Mouse (Mus musculus): ENCODE data around the gene Aatf.

The Aatf gene

GRCm38 (mm10) chr11:84521751-84522299, 8.5 kb upstream of the Aatf start:
- peak; percentile 64 for DNase-seq

DNA sequence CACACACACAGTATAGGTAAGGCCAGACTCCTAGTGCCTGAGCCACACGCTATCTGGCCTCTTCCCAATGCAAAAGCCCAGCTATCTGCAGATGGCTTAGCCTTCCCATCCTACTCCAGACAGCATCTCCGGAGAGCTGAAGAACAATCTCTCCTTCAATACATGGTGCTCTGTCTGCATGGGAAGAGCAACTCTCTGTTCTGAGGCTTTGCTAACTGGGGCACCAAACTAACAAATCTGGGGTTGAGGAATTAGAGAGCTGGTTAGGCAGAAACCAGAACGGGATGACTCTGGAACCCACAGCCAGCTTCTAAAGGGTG, 7.7 kb upstream of the Aatf start:
- no peak for DNase-seq

- no peak for DNase-seq
Measured at GRCm38 (mm10) chr11:84520269-84521070, 7.1 kb upstream of the Aatf start.

- peak; percentile 55 for DNase-seq
Measured at GRCm38 (mm10) chr11:84519576-84520268, 6.4 kb upstream of the Aatf start.

GRCm38 (mm10) chr11:84519036-84519435, 5.7 kb upstream of the Aatf start:
- no peak for DNase-seq

GRCm38 (mm10) chr11:84518261-84518660, 4.9 kb upstream of the Aatf start:
- no peak for DNase-seq

- DNase-seq, result no peak
Measured at GRCm38 (mm10) chr11:84517431-84517830, 4.1 kb upstream of the Aatf start.

DNA sequence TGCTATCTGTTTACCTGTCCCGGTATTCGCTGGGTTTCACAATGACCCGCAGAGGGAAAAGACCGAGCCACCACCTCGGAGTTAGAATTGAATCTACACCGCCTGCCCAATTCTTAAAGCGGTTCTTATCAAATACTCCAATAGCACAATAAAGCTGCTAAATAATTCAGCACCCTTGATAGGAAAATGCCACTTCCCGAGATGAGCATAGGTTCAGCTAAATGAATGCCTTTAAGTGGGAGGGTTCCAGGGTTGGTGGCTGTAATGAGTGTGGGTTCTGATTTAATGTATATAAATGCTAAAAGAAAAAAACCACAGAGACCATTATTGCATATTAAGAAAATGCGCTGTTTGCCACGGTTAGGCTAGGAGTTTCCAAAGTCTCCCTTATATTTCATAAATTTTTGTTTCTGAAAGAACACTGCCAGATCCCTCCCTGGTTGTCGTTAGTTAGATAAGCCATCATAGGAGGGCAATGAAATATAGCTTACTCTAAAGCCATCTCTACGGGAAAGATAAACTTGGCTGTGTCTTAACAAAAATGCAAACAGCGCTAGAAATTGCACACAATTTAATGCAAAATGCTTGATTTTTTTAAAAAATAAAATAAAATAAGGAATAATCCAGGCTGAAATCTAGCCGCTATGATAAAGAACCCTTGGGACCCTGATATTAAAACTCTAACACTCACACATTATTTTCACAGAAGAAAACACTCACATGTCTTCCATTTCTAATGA, 3.3 kb upstream of the Aatf start:
- DNase-seq, result no peak

- peak; percentile 45 for DNase-seq
Measured at GRCm38 (mm10) chr11:84512031-84512430, 1.3 kb downstream of the Aatf start.

- DNase-seq, result no peak
Measured at GRCm38 (mm10) chr11:84504296-84504695, 9.0 kb downstream of the Aatf start.

GRCm38 (mm10) chr11:84497944-84498343, 15.4 kb downstream of the Aatf start:
- peak; percentile 51 for DNase-seq

DNA sequence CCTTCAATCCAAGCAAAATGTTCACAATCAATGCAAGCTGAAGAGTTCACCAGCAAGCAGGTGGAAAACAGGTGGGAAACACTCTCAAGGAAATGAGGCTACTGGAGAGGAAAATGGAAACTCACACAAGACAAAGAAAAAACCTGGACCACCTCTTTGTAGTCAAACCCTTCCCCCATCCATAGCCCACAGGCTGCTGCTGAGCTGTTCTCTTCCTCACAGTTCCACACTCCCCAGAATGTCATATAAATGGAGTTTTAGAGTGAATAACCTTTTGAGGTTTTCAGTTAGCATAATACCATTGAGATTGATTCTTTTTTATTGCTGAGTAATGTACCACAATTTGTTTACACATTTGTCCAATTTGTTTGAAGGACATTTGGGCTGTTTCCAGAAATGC, 16.4 kb downstream of the Aatf start:
- no peak for DNase-seq

DNA sequence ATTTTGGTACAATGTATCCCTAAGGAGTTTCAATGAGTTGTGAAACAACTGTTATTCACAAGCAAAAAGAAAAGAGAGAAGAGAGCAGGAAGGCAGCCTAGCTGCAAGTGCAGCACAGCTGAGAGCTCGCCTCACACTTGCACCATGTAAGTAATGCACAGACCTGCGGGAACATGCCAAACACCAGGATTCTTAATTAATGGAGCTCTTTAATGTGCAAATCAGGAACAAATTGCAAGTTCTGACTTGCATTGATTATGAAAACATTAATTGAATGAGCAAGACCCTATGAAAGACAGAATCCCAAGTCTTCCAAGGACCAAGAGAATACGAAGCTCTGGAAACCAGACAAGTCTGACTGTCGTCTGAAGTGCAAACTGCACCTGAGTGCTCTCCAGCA, 17.5 kb downstream of the Aatf start:
- no peak for DNase-seq

- DNase-seq, result no peak
Measured at GRCm38 (mm10) chr11:84481661-84482060, 31.7 kb downstream of the Aatf start.

GRCm38 (mm10) chr11:84480451-84480850, 32.9 kb downstream of the Aatf start:
- peak; percentile 13 for DNase-seq

GRCm38 (mm10) chr11:84476641-84477040, 36.7 kb downstream of the Aatf start:
- no peak for DNase-seq

GRCm38 (mm10) chr11:84475991-84476390, 37.3 kb downstream of the Aatf start:
- no peak for DNase-seq

GRCm38 (mm10) chr11:84473093-84473667, 40.1 kb downstream of the Aatf start:
- no peak for DNase-seq

GRCm38 (mm10) chr11:84464571-84464970, 48.8 kb downstream of the Aatf start:
- no peak for DNase-seq

DNA sequence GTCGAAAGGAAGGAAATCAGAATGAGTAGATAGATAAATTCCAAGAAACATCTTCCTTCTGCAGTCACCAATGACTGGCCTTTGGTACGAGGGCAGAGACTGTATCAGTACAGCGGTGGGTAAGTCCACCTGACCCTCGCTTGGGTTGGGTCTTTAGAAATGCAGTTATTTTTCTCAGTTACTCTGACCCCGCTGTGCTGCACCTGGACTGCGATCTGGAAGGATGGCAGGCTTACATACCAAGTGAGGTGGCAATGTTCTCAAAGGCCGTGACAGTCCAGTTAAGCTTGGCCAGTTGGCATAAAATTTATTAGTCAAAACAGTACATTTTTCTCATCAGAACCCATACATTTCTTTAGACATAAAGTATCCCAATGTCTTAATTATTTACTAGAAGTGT, 59.4 kb downstream of the Aatf start:
- DNase-seq, result peak; percentile 60

- DNase-seq, result no peak
Measured at GRCm38 (mm10) chr11:84442554-84443331, 70.6 kb downstream of the Aatf start.

- peak; percentile 68 for DNase-seq
Measured at GRCm38 (mm10) chr11:84440402-84440801, 72.9 kb downstream of the Aatf start.
